Mouse (Mus musculus): ENCODE measurements around the gene Mdfi. TPM values are rescaled to one million over a fixed set of nuclear protein-coding genes. Genes with fewer than 3 reads are reported as not detected.

The Mdfi gene
- 10.9 and 14.0 TPM in 2 replicates for polyA plus RNA-seq (2012; rRNA removed)

DNA sequence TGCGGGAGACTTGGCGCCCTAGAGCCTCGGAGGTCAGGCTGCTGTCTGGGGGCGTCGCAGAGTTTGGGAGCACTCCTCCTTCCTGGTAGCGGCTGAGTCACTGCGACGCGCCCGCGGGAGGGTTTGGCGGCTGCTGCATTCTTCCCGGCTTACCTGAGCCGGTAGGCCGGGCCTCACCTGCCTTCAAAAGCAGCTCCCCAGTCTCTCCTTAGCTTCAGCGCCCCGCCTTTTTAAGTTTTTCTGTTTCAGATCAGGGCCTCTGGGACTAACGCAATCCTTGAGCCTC lies at the start of gene Mdfi:
TSS of gene Mdfi (minus strand) at position 210 of the 286 bp plus-strand sequence.

Other genes starting within 250 kb of the Mdfi start
- 6.1 and 6.2 TPM in 2 replicates for gene Bysl, start 223.2 kb downstream of the Mdfi start, polyA plus RNA-seq (2012; rRNA removed)
- gene Med20, start 223.1 kb downstream of the Mdfi start, polyA plus RNA-seq (2012; rRNA removed), result 19.4 and 20.9 TPM in 2 replicates
- gene Gm20517, start 223.1 kb downstream of the Mdfi start, polyA plus RNA-seq (2012; rRNA removed), result 0.40 and 0.60 TPM in 2 replicates
- 3.5 and 3.8 TPM in 2 replicates for gene Usp49, start 204.0 kb downstream of the Mdfi start, polyA plus RNA-seq (2012; rRNA removed)
- gene Tomm6, start 146.3 kb downstream of the Mdfi start, polyA plus RNA-seq (2012; rRNA removed), result 51.4 and 52.0 TPM in 2 replicates
- 2.8 and 2.9 TPM in 2 replicates for gene Frs3, start 145.7 kb downstream of the Mdfi start, polyA plus RNA-seq (2012; rRNA removed)
- 0.29 and 0.32 TPM in 2 replicates for gene Gm21981, start 140.2 kb downstream of the Mdfi start, polyA plus RNA-seq (2012; rRNA removed)
- gene Prickle4, start 140.0 kb downstream of the Mdfi start, polyA plus RNA-seq (2012; rRNA removed), result 0.06 and 0.16 TPM in 2 replicates
- gene Pgc, start 107.8 kb downstream of the Mdfi start, polyA plus RNA-seq (2012; rRNA removed), result 0.02 TPM in 2 replicates
- 3.9 and 4.7 TPM in 2 replicates for gene Tfeb, start 97.7 kb downstream of the Mdfi start, polyA plus RNA-seq (2012; rRNA removed)
- gene Foxp4, start 90.0 kb upstream of the Mdfi start, polyA plus RNA-seq (2012; rRNA removed), result 11.5 and 15.7 TPM in 2 replicates
- not detected in 2 replicates for gene 1700122O11Rik, start 203.6 kb upstream of the Mdfi start, polyA plus RNA-seq (2012; rRNA removed)